Mouse (Mus musculus): ENCODE measurements around the gene Lyl1. TPM values are rescaled to one million over a fixed set of nuclear protein-coding genes. Genes with fewer than 3 reads are reported as not detected.

Gene Lyl1
- polyA plus RNA-seq, 1 experiment from 2014 or later: 2.4 TPM

- Histone ChIP-seq H3K36me3 (no peaks in the 10 kb centered on the region), H3K4me3 (replicated peaks) (peak overlapping the region; percentile 28), H3K4me2 (replicated peaks) (peak overlapping the region; percentile 43), H3K4me1 (replicated peaks) (peaks cover 63% of the 10 kb centered on the region), H3K9ac (replicated peaks) (peak overlapping the region; percentile 56), H3K27me3 (peaks cover 82% of the 10 kb centered on the region), H3K9me3 (no peaks in the 10 kb centered on the region), H3K27ac (peak overlapping the region; percentile 85)
- ATAC-seq: no peak
- WGBS: under 1% methylated on average over 45 of the region's 45 CpGs
These were observed 5.5 kb downstream of the Lyl1 start for GRCm38 (mm10) chr8:84706610-84707266.

DNA sequence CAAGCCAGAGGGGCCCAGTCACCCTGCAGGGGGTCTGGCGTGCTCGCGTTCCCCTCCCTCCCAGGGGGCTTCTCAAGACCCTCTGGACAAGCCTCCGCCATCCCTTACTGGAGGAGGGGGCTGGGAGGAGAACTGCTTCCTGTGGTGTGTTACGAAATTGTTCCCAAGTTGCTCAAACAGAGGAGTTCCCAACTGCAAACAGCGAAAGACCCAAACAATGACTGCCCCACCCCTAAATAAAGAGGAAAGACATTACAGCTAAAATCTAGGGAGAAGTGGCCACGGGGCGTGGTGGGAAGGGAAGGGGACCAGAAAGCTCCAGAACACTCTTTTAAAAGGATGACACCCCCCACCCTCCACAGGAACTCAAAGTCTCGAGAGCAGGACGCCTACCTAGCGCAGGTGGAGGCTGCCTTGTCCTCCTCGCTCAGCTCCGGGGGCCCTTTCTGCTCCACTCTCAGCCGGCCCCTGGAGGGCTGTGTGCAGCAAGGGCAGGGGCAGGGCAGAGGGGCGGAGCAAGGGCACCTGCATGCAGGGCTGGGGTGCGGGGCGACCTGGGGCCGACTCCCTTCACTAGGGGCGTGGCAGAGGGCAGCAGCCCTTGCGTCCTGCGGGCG, 6.1 kb downstream of the Lyl1 start:
- Histone ChIP-seq H3K9ac (replicated peaks) (peak overlapping the region; percentile 56), H3K27me3 (peaks cover 76% of the 10 kb centered on the region), H3K4me1 (replicated peaks) (peaks cover 70% of the 10 kb centered on the region), H3K9me3 (no peaks in the 10 kb centered on the region), H3K36me3 (no peaks in the 10 kb centered on the region), H3K4me3 (replicated peaks) (peak overlapping the region; percentile 28), H3K27ac (peak overlapping the region; percentile 85), H3K4me2 (replicated peaks) (peak overlapping the region; percentile 43)
- no peak for ATAC-seq
- WGBS: 3% methylated on average over 22 of the region's 22 CpGs

GRCm38 (mm10) chr8:84708071-84708541, 6.8 kb downstream of the Lyl1 start:
- peak overlapping the region; percentile 56; the same call in 1 of the 2 replicates for H3K9ac ChIP-seq (replicated peaks)
- no peaks in the 10 kb centered on the region for H3K36me3 ChIP-seq
- WGBS: 4% methylated on average over 15 of the region's 15 CpGs
- H3K27me3 ChIP-seq: peaks cover 68% of the 10 kb centered on the region
- ATAC-seq: no peak
- H3K9me3 ChIP-seq: no peaks in the 10 kb centered on the region
- peak overlapping the region; percentile 85 for H3K27ac ChIP-seq
- no peak overlapping the region for H3K4me3 ChIP-seq (replicated peaks)
- peaks cover 75% of the 10 kb centered on the region for H3K4me1 ChIP-seq (replicated peaks)
- H3K4me2 ChIP-seq (replicated peaks): peak overlapping the region; percentile 43

GRCm38 (mm10) chr8:84708774-84709475, 7.7 kb downstream of the Lyl1 start:
- Histone ChIP-seq H3K9ac (replicated peaks) (no peak overlapping the region; the same call in 1 of the 2 replicates), H3K27ac (peak overlapping the region; percentile 67), H3K27me3 (peaks cover 64% of the 10 kb centered on the region), H3K4me3 (replicated peaks) (no peak overlapping the region), H3K4me1 (replicated peaks) (peaks cover 83% of the 10 kb centered on the region), H3K4me2 (replicated peaks) (no peak overlapping the region; the same call in 1 of the 2 replicates), H3K9me3 (no peaks in the 10 kb centered on the region), H3K36me3 (no peaks in the 10 kb centered on the region)
- ATAC-seq: peak; percentile 80
- WGBS: 6% methylated on average over 12 of the region's 12 CpGs

DNA sequence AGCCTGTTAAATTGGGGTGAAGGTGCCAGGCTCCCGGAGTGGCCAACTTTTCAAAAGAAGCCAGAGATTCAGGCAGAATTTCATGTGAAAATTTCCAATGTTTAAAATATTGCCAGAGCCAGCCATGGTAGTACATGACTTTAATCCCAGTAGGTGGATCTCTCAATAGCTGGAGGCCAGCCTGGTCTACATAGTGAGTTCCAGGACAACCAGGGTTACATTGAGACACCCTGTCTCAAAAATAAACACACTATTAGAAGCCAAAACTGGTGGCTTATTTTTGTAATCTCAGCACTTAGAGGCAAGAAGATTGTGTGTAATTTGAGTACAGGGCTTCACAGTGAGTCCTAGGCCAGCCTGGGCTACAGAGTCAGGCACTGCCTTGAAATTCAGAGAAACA, 8.7 kb downstream of the Lyl1 start:
- peaks cover 86% of the 10 kb centered on the region for H3K4me1 ChIP-seq (replicated peaks)
- peak overlapping the region; percentile 67 for H3K27ac ChIP-seq
- no peaks in the 10 kb centered on the region for H3K9me3 ChIP-seq
- H3K4me2 ChIP-seq (replicated peaks): no peak overlapping the region
- ATAC-seq: no peak
- no peak overlapping the region for H3K4me3 ChIP-seq (replicated peaks)
- no peaks in the 10 kb centered on the region for H3K36me3 ChIP-seq
- peaks cover 64% of the 10 kb centered on the region for H3K27me3 ChIP-seq
- WGBS: 92% methylated on average over 1 of the region's 1 CpGs
- no peak overlapping the region for H3K9ac ChIP-seq (replicated peaks)

GRCm38 (mm10) chr8:84711312-84711711, 10.1 kb downstream of the Lyl1 start:
- no peaks in the 10 kb centered on the region for H3K36me3 ChIP-seq
- H3K27ac ChIP-seq: peak overlapping the region; percentile 94
- H3K9ac ChIP-seq (replicated peaks): peak overlapping the region; percentile 53; the same call in 1 of the 2 replicates
- no peaks in the 10 kb centered on the region for H3K9me3 ChIP-seq
- no peak for ATAC-seq
- WGBS: 55% methylated on average over 3 of the region's 3 CpGs
- peaks cover 84% of the 10 kb centered on the region for H3K4me1 ChIP-seq (replicated peaks)
- peaks cover 63% of the 10 kb centered on the region for H3K27me3 ChIP-seq
- H3K4me2 ChIP-seq (replicated peaks): no peak overlapping the region; the same call in 1 of the 2 replicates
- no peak overlapping the region for H3K4me3 ChIP-seq (replicated peaks)

- H3K36me3 ChIP-seq: no peaks in the 10 kb centered on the region
- ATAC-seq: peak; percentile 87
- whole genome bisulfite sequencing: 12% methylated on average over 11 of the region's 11 CpGs
- H3K4me1 ChIP-seq (replicated peaks): peaks cover 80% of the 10 kb centered on the region
- no peak overlapping the region for H3K4me3 ChIP-seq (replicated peaks)
- H3K27me3 ChIP-seq: peaks cover 62% of the 10 kb centered on the region
- H3K4me2 ChIP-seq (replicated peaks): no peak overlapping the region; the same call in 1 of the 2 replicates
- H3K9ac ChIP-seq (replicated peaks): peak overlapping the region; percentile 53; the same call in 1 of the 2 replicates
- no peaks in the 10 kb centered on the region for H3K9me3 ChIP-seq
- H3K27ac ChIP-seq: peak overlapping the region; percentile 94
These were observed 10.9 kb downstream of the Lyl1 start for GRCm38 (mm10) chr8:84711933-84712758.

- no peaks in the 10 kb centered on the region for H3K9me3 ChIP-seq
- ATAC-seq: peak; percentile 40
- H3K27me3 ChIP-seq: peaks cover 62% of the 10 kb centered on the region
- peaks cover 74% of the 10 kb centered on the region for H3K4me1 ChIP-seq (replicated peaks)
- H3K9ac ChIP-seq (replicated peaks): no peak overlapping the region
- H3K27ac ChIP-seq: peak overlapping the region; percentile 94
- H3K4me3 ChIP-seq (replicated peaks): no peak overlapping the region
- H3K36me3 ChIP-seq: peaks cover 3% of the 10 kb centered on the region; the same call in 1 of the 2 replicates
- WGBS: 8% methylated on average over 3 of the region's 3 CpGs
- H3K4me2 ChIP-seq (replicated peaks): no peak overlapping the region
These were observed 11.5 kb downstream of the Lyl1 start for GRCm38 (mm10) chr8:84712759-84713120.

- no peak overlapping the region for H3K4me3 ChIP-seq (replicated peaks)
- peaks cover 68% of the 10 kb centered on the region for H3K4me1 ChIP-seq (replicated peaks)
- H3K9me3 ChIP-seq: no peaks in the 10 kb centered on the region
- peak overlapping the region; percentile 94 for H3K27ac ChIP-seq
- no peak overlapping the region for H3K4me2 ChIP-seq (replicated peaks)
- H3K9ac ChIP-seq (replicated peaks): no peak overlapping the region
- 49% methylated on average over 4 of the region's 4 CpGs for WGBS
- peaks cover 3% of the 10 kb centered on the region; the same call in 1 of the 2 replicates for H3K36me3 ChIP-seq
- peaks cover 62% of the 10 kb centered on the region for H3K27me3 ChIP-seq
- no peak for ATAC-seq
These were observed 12.1 kb downstream of the Lyl1 start for GRCm38 (mm10) chr8:84713381-84713780.

DNA sequence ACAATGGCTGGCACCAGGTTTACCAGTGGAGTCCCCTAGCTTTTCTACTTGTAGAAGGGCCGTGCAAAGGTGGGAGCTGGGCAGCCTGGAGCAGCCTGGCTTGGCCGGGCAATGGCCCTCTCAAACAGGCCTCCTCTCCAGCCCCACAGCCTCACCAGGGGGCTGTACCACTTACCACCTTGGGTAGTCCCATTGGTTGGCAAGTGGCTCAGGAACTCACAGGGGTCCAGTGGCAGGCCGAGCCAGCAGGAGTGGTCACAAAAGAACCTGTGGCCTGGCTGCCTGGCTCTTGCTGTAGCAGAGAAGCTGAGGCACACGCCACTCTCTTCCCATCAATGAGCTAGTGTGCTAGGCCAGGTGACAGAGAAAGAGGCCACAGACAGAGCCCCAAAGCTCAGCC, 12.9 kb downstream of the Lyl1 start:
- Histone ChIP-seq H3K4me1 (replicated peaks) (peaks cover 62% of the 10 kb centered on the region), H3K4me2 (replicated peaks) (no peak overlapping the region), H3K9me3 (no peaks in the 10 kb centered on the region), H3K9ac (replicated peaks) (no peak overlapping the region), H3K36me3 (peaks cover 3% of the 10 kb centered on the region; the same call in 1 of the 2 replicates), H3K4me3 (replicated peaks) (no peak overlapping the region), H3K27ac (peak overlapping the region; percentile 94), H3K27me3 (peaks cover 62% of the 10 kb centered on the region)
- WGBS: 64% methylated on average over 4 of the region's 4 CpGs
- no peak for ATAC-seq

GRCm38 (mm10) chr8:84715893-84716468, 14.7 kb downstream of the Lyl1 start:
- Histone ChIP-seq H3K27me3 (peaks cover 70% of the 10 kb centered on the region), H3K4me1 (replicated peaks) (peaks cover 50% of the 10 kb centered on the region), H3K27ac (peak overlapping the region; percentile 51), H3K9me3 (no peaks in the 10 kb centered on the region), H3K4me2 (replicated peaks) (peak overlapping the region; percentile 43), H3K4me3 (replicated peaks) (peak overlapping the region; percentile 16; the same call in 1 of the 2 replicates), H3K36me3 (peaks cover 11% of the 10 kb centered on the region; the same call in 1 of the 2 replicates), H3K9ac (replicated peaks) (peak overlapping the region; percentile 48; the same call in 1 of the 2 replicates)
- WGBS: 8% methylated on average over 27 of the region's 27 CpGs
- ATAC-seq: no peak

All from midbrain, embryonic 13.5 days (tissue).